Mouse (Mus musculus) heart, postnatal 4 days (tissue): Measurements from ENCODE around the gene Atp13a2. TPM values are rescaled to one million over a fixed set of nuclear protein-coding genes. Genes with fewer than 3 reads are reported as not detected.
A peak's percentile ranks its signal among the peaks of the same experiment; 100 is the strongest.

Source experiments
- DNase-seq: peaks from one replicate; pipeline ENCODE4 v3.0.0; 2021
- total RNA-seq, 2 experiments: library from RNA; stranded (reverse); gene quantifications; 2 replicates each; pipeline ENCODE4 v1.2.3; 2021

Atp13a2 gene
- total RNA-seq, result 10 to 100 TPM; 22.4 to 24.3 TPM

DNA sequence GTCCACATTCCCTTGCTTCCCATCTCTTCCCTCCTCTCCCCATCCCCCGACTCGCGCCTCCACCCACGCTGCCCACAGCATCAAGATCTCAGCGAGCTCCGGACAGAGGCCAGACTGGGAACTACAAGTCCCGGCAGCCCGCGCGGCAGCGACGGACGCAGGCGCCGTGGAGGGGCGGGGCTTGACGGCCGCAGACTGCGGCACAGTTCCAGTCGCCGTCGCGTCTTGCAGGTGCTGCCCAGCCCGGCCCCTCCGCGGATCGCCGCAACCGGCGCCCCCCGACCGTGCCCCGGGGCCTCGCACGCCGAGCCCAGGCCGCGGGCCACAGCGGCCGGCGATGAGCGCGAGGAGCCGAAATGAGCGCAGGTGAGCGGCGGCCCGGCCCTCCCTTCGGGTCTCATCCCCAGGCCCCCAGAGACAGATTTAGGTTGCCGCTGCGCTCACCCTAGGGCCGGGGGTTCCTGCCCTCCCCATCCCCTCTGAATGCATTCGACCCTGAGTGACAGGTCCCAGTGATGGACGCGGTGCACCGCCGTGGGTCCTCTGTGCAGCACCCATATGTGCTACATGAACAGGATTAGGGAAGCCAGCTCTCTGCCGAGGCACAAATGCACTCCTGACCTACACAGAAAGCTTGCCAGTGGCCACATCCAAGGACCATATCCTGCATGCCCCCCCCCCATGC, at the start of gene Atp13a2:
Gene Atp13a2, plus strand, starts transcription at position 163 of the 685 bp plus-strand sequence.
- DNase-seq, result peak; percentile 91

DNA sequence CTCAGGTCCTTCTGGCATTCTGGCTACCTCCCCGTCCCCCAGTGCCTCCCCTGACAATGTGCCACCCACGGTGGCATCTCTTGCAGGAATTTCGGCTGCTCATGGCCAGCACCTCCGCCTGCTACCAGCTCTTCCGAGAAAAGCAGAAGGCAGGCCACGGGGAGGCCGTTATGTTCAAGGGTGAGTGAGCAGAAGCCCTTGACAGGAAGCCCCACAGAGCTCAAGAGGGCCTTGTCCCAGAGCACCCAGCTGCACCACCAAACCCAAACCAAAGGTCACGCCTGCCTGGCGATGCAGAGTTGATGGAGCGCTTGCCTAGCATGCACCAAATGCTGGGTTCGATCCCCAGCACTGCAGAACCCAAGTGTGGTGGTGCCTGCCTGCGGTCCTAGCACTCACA, 42.3 kb upstream of the Atp13a2 start:
- DNase-seq, result no peak

DNA sequence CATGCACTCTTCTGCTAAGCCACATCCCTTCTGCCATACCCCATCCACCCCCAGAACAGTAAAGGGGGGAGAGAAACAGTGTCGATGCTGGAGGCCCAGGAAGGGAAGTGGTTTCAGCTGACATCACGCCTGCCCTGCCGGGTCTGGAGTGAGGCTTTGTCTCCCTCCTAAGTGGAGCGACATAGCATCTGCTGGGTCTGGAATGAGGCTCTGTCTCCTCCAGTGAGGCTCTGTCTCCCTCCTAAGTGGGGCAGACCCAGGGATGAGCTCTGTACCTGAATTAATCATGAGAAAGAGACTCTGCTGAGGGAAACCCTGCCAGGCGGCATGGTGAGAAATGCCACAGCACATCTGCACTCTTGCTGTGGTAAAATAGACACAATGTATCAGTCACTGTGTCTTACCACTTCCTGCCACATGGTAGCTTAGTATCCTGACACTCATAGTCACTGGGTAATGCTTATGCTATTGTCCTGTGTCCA, 41.7 kb upstream of the Atp13a2 start:
- DNase-seq, result no peak

DNA sequence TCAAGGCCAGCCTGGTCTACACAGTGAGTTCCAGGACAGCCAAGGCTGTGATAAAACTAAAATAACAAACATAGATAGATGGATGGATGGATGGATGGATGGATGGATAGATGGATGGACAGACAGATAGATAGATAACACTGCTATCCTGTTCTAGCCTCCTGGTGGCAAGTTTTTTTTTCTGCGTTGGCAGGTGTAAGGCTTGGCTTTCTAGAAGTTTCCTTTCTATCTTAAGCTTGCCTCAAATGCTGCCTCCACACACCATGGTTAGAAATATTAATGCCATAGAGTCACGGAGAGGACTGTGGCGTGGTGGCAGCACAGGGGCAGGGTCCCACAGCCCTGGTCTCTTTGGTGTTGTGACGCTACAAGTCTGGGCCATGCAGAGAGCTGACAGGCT, 41.1 kb upstream of the Atp13a2 start:
- no peak for DNase-seq

DNA sequence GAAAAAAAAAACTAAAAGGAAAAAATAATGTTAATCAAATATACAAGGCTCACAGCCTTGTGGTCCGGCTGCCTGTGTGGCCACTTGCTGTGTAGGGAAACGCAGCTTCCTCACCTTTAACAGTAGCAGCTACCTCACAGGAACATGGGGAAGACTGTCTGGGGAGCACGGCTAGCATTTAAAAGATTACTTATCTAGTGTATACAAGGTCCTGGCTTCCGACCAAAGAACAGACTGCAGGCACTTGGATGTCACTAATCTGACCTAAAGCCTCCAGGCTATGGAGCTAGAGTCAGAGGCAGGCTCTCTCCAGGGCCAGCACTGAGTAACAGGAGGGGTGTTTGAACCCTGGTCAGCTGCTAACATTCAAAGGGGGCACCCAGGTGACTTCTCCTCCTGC, 40.6 kb upstream of the Atp13a2 start:
- no peak for DNase-seq

DNA sequence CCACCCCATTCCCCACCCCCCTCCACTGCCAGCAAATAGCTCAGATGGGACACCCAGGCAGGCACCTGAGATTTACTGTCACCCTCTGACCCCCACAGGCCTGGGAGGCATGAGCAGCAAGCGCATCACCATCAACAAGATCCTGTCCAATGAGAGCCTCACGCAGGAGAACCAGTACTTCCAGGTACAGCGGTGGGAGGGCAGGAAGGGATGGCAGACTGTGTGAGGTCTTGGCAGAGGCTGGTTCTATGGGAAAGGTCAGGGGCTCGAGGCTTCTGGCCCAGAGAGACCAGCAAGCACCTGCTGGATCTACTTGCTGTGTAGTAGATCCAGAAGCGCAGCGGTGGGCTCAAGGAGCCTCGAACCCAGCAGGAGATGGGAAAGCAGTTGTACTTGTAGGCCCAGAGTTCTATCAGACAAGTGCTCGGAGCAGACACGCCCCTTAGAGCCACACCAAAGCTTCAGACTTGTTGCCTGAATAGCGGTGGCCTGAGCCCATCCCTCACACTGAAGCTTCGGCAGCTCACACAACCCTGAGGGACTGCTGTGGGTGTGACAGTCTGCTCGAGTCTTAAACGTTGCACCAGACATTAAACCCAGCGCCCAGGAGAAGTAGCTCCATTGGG, 40.0 kb upstream of the Atp13a2 start:
- no peak for DNase-seq

DNA sequence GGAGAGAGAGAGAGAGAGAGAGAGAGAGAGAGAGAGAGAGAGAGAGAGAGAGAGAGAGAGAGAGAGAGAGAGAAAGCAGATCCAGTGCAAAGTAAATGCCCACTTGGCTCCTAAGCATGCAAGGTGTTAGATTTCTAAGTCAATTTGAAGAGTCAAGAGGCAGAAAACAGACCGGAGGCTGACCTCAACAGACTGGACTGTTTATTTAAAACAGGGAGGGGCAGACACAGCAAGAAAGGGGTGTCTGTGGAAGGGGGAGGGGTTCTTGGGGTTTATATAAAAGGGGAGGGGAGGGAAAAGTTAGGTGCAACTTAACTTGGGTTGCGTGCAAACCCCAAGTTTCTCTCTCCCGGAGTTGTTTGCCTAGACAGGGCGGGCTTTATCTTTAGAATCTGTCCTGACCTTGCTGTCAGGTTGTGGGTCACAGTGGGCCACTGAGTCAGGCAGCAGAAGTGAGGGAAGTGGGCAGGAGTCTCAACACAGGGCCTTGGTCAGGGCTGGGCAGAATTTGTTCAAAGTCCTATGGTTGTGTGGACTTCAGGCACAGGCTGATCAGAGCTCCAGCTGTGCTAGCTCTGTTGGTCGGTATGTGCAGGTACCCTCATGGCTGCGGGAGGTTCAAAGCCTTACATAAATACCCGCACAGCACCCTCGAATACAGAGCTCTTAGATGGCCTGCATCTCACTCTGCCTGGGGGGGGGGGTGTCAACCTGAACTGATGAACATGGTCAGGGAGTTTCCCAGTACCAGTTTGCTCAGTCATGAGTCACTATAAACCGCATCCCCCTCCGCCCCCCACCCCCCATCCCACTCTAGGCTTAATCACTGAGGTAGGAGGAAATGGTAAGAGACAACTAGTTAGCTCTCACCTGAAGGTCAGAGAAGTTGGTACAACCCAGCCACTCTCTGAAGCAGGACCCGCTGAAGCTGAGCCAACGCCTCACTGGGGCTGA, 38.9 kb upstream of the Atp13a2 start:
- no peak for DNase-seq

DNA sequence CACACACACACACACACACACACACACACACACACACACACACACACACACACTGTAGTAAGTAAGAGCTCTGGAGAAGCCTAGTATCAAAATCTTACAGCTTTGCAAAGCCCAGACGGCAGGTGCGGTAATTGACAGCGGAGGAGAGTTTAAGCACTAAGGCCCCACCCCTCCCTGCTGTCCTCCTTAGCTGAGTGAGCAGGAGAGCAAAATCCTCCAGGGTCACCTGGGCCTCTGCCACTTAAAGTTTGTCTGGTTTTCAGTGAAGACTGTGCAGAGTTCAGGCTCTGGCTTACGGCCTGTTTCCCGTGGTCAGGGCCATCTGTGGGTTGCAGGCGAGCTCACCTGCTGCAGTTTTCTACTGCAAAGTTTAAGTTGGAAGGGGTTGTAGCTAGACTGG, 38.2 kb upstream of the Atp13a2 start:
- no peak for DNase-seq

DNA sequence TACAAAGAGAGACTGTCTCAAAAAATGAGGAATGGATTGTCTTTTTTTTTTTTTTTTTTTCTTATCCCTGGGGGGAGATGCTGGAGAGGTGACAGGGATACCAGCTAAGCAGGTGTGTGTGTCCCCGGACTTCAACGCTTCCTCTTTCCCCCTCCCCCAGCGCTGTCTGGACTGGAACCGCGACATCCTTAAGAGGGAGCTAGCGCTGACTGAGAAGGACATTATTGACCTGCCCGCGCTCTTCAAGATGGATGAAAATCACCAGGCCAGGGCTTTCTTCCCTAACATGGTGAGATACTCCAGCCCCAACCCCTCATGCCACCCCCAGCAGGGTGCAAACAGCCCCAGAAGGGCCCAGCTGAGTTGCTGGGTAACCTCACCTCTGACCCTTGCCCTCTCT, 37.6 kb upstream of the Atp13a2 start:
- no peak for DNase-seq

DNA sequence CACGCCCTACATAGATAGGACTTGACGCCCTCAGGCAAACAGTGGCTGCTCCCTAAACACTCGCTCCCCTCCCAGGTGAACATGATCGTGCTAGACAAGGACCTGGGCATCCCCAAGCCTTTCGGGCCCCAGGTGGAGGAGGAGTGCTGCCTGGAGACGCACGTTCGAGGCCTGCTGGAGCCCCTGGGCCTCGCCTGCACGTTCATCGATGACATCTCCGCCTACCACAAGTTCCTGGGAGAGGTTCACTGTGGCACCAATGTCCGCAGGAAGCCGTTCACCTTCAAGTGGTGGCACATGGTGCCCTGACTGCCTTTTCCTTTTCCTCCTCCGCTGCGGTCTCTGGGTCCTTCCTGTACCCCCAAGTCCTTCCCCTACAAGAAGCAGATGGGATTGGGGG, 37.1 kb upstream of the Atp13a2 start:
- no peak for DNase-seq

DNA sequence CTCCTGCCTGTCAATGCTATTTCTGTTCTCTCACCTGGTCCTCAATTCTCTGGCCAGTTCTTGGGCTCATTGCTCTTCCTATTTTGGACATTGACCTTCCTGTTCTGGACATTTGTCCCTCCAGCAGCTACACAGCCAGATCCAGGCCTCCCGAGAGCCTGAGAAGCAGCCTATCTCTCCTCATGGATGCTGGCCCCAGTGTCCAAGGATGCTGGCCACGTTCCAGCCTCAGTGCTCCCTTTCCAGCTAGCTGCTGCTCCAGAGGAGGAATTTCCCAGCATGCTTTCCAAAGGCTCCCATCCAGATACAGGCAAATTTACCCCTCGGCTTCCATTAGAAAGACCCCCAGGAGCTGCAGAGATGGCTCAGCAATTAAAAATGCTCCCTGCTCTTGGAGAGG, 36.1 kb upstream of the Atp13a2 start:
- DNase-seq, result peak; percentile 81

DNA sequence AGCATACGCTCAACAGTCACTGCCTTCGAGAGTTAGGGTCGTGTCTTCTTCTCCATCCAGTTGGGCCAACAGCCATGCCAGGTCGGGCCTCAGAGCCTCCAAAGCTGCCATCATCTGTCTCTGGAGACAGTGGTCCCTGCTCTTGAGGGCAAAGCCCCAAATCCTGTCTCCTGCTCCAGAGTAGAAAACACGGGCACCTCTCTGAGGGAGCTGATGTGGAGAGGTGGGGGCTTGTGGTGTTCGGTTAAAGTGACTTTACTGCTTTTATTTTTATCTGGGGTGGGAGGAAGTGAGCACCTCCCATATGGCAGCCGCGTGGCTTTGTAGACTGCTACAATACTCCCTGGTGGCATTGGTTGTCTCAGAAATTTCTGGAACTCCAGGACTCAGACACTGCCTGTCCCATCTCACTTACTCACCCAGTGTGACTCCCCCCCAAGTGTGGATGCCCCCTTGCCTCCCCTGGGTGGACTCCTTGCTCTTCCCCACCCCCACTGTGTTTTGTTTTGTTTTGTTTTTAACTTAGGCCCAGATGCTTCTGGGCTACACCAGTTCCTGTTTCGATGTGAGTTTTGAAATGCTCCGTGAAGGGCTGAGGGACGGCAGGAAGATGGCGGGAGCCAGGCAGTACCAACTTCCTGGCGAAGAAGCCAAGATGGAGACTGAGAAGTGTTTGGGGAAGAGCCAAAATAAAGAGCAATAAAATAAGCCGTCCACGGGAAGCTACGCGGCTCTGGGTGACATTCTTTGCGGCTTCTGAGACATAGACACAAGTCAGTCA, 34.6 kb upstream of the Atp13a2 start:
- DNase-seq, result no peak

DNA sequence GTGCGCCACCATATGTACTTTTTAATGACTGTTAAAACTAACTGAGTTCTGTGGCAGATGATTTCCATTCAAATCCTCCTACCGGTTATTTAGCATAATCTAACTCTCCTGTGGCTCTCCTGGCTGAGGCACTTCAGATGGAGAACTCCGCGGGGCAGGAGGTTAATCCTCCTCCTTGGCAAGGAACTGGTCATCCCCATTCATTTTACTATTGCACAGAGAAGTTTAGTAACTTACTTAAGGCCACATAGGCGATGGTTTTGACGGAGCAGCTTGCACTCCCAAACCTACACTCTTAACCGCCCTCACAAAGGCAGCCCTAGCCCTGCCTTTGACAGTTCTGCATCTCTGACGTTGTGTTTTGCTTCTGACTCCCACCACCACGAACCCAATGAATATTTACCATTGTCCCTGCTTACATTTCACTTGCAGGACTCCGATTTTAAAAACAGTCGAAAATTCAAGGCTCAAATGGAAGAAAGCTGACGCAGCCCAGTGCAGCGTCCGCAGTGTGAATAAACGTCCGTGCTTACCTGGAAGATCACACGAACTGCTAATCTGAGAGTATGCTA, 29.5 kb upstream of the Atp13a2 start:
- DNase-seq, result no peak

DNA sequence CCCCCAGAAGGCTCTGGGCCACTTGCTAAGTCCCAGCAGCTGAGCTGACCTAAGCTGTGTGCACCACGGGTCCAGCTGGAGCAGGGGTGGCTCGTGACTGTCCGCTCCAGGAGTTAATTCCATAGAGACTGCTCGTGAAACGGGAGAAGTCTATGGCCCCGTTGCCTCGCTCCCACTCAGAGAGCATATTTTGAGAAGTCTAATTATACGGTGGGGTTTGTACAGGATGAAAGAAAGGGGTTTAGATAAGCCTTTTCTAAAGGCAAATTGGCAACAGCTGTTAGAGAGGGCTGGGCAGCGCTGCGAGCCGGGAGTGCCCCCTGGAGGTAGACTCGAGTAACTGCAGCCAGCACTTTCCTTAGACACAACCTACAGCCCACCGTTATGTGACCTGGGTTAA, 28.9 kb upstream of the Atp13a2 start:
- peak; percentile 85 for DNase-seq

DNA sequence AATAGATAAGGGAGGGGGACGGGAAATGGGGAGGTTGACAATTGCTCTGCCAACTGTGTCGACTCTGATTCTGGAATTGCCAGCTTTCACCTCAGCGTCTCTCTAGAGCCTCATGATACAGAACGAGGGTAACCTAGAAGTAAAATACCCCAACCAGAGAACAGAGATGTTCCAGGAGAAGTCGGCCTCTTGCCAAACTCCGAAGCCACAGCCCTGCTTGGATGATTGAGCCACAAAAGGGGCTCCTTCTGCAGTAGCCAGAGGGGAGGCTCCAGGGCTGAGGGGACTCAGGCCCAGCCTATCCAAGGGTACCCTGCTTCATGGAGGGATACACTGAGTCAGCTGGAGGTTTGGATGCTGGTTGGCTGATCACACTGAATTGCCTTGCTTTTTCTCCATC, 28.4 kb upstream of the Atp13a2 start:
- DNase-seq, result peak; percentile 45

DNA sequence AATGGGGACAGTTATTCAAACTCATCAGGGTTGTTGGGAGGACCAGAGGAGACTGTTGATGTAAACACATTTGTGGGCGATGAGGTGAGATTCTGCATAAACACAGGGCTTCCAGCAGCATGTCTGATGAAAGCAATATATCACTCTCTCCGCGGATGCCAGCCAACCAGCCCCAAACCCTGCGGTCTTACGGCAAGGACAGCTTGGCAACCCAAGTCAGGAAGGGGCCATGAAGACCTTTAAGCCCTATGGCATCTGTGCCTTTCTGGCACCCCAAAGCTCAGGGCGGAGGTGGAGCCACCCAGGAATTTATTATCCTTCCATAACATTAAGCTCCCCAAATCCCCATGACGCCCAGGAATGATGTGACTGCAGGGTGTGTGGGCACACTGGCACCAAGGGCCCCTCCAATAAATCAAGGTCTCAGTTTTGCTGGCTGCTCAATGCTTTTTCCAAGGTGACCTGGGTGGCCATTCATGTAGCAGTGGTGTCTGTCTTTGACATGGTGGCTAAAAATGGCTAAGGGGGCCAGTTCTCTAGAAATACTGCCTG, 27.5 kb upstream of the Atp13a2 start:
- DNase-seq, result no peak

DNA sequence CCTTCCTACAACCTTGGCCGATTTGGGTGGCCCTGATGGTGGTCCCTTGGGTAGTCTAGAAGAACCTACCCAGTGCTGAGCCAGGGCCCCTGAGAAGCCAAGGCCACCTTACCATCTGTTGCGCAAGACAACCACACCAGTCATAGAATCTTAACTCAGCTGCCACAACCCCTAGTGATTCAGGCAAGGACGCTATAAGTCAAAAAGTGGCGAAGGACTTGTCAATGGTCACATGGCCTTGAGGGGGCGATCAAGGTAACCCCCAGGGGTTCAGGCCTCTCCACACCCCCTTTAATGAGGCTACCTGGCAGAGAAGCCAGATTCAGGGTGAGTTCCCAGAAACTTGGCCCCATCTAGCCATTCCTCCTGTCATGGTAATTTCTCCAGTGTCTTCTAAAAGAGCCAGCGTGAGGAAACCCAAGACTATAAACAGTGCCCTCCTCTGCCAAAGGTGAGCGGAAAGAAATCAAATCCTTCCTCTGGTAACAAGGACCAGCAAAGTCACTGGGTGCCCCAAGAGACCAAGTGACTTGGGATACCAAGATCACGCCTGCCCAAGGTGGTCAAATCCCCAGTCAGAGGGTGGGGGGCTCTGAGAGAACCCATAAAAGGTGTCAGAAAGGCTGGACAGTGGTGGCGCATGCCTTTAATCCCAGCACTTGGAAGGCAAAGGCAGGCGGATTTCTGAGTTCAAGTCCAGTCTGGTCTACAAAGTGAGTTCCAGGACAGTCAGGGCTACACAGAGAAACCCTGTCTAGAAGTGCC, 26.8 kb upstream of the Atp13a2 start:
- DNase-seq, result no peak

DNA sequence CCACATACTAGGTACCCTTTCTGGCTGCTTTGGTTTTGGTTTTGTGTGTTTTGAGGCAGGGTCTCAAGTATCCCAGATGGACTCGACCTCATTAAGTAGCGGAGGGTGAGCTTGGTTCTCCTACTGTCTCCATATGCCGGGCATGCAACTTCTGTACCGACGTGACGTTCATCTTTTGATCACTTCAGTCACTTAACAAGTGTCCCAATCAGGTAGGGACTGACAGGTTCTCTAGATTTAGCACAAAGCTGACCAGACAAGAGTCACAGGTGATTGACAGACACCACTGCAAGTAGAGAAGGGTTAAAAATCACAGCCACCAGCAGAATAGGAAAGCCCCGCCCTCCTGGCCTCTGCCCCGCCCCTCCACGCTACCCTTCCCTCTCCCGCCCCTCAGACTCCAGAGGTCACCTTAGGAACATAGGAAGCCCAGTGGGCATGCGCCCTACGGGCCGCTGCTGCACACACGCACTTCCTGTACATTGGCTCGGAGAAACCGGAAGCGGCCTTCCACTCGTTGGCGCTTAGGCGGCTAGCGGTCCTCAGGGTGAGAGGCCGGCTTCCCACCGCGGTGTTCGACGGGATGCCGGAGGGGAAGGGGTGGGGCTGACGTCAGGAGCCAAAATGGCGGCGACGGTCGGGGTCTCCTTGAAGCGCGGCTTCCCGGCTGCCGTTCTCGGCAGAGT, 25.7 kb upstream of the Atp13a2 start, which contains the start of gene Sdhb:
Gene Sdhb, plus strand, starts transcription at position 423 of the 686 bp plus-strand sequence.
- DNase-seq, result peak; percentile 97

DNA sequence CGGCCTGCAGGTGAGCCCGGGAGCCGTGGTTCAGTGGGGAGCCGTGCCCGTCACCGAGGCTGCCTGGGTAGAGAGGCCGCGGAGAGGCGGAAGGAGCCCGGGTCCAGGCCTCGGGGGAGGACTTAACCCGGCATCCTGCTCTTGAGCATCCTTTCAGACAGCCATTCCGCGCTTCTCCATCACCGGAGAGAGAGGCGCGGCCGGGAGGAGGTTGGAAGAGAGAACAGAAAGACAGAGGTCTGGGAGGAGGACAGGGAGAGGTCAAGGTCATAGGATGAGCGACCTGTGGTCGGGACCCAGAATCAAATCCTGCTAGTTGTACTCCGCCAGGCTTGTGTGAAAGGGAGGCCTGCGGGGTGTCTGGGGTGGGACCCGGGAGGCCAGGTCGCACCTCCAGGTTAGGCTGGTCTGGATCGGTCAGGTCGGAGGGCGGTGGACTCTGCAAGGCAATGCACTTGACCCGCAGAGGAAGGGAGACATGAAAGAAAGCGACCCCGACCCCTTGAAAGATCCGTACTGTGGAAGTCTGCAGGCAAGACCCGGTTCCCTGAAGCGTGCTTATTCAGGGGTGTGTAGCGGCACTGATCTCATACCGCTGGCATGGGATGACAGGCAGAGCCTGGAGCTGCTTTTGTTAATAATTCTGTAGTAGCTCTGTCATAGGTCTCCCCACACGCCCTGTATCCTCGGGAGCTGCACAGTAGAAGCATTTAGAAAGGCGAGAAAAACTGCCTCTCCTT, 25.0 kb upstream of the Atp13a2 start:
- no peak for DNase-seq
